Mouse (Mus musculus) kidney, adult 11 months (tissue): ENCODE measurements around the gene Hoga1.

Experiments
- DNase-seq: peaks from one replicate; pipeline ENCODE4 v3.0.0; 2022

The Hoga1 gene

DNA sequence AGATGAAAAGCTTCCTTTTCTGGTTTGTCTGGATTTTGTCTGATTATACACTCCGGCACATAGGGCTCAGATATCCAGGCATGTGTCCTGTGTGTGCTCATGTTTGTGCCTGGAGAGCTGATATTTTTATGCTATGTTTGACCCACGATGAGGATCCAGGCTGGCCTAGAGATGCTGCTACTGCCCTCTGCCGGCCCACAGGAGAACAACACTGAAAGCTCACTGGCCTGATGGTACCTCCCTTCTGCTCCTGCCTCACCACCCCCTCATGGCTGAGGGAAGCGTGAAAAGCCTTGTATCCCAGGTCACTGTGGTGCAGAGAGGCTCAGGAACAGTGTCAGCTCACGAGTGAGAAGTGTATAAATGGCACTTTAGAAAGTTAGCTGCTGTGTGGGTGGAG lies 19.3 kb upstream of the Hoga1 start:
- peak; percentile 74 for DNase-seq

DNA sequence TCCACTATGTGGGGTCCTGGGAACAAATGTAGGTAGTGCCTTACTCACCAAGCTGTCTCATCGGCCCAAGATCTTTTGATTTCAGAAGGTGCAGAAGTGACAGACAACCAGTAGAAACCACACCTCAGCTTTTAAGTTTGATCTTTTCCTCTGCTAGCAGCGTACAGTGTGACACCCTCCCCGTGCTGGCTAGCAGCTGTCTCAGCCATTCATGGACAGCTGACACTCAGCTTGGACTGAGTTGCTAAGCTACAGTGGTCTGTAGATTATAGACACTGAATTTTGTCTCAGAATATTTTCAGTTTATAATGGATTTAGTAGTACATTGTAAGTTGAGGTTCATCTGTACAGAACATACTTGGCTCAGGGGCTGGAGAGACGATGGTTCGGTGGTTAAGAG lies 14.3 kb upstream of the Hoga1 start:
- no peak for DNase-seq

DNA sequence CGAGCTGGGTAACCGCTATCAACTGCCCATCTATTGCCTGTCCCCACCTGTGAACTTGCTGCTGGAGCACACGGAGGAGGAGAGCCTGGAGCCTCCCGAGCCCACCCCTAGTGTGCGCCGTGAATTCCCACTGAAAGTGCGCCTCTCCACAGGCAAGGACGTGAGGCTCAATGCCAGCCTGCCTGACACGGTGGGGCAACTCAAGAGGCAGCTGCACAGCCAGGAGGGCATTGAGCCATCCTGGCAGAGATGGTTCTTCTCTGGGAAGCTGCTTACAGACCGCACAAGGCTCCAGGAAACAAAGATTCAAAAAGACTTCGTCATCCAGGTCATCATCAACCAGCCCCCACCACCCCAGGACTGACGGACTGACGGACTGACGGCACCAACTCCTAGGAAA lies 11.8 kb upstream of the Hoga1 start:
- no peak for DNase-seq

- no peak for DNase-seq
Measured at GRCm38 (mm10) chr19:42034146-42034775, 11.1 kb upstream of the Hoga1 start.

- no peak for DNase-seq
Measured at GRCm38 (mm10) chr19:42034881-42035455, 10.4 kb upstream of the Hoga1 start.

DNA sequence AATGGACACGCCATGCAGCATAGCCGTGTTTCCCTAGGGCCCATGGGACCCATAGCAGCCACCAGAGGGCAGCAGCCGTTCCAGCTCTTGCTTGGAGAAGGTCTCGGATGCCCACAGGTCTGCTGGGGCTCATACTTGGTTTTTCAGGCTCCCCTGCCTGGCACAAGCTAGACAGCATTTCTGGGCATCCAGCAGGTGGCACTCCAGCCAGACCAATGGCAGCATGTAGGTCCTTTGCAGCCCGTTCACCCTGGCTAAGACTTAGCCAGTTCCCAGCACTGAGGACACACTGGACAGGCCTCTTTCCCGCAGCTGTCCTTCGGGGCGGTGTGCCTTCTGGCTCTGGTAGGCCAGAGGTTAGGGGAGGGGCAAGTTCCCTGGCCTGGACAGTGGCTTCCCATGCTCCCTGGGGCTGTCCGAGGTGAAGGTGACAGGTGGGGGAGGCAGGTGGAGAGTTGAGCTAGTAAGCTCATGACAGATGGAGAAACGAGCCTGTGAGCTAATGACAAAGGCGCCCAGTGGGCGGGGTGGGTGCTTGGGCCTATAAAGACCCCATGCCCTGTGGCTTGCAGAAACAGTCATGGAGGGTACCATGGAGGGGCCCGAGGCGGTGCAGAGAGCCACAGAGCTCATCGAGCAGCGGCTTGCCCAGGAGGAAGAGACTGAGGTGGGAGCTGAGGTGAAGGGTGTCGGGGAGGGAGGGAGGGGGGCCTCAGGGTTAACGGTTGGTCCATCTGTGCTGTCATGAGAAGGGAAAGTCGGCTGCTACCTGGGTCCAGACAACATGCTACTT lies 9.8 kb upstream of the Hoga1 start, which contains the start of gene Ankrd2:
Gene Ankrd2 (plus strand): TSS at position 545 of the 793 bp plus-strand sequence.
- DNase-seq, result peak; percentile 95

- DNase-seq, result no peak
Measured at GRCm38 (mm10) chr19:42036357-42036756, 9.1 kb upstream of the Hoga1 start.

DNA sequence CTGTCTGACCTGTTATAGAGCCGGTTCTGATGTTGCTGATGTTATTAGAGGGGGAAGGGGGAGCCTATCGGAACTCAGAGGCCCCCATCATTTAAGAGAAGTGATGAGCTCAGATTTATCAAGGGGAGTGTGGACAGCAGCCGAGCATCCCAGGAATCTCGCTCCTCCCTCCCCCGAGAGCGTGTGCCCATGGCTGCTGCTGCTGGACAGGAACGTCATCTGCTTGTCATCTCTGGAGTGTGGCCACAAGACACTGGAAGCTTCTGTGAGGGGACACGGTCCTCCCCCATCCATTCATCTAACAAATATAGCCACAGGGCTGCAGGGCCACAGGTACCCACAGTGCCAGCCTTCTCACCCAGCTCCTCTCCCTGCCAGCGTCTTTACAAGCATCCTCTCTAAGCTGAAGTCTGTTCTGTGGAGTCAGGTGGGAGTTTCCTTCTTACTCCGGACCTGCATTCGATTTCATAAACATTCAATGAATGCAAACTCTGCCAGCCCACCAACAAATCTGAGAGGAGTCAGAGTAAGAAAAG lies 8.2 kb upstream of the Hoga1 start:
- no peak for DNase-seq

DNA sequence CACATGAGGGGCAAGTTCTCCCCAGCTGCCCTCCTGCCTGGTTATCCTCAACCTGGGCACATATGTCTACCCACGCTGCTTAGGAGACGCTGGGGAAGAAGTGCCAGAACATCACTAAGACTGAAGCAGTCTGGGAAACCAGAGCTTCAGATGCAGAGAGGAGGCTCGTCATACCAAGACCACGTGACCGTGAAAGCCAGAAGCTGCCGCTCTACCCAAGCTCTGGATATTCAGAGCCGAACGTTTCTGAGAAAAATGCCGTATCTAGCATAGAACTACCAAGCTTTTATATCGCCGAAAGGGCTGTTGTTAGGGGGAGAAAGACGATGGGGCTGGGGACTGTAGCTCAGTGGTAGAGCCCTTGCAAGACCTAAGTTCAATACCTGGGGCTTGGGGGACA lies 7.1 kb upstream of the Hoga1 start:
- DNase-seq, result no peak

GRCm38 (mm10) chr19:42043988-42044387 lies 1.4 kb upstream of the Hoga1 start:
- no peak for DNase-seq

GRCm38 (mm10) chr19:42050251-42050650 lies 4.8 kb downstream of the Hoga1 start:
- DNase-seq, result no peak

DNA sequence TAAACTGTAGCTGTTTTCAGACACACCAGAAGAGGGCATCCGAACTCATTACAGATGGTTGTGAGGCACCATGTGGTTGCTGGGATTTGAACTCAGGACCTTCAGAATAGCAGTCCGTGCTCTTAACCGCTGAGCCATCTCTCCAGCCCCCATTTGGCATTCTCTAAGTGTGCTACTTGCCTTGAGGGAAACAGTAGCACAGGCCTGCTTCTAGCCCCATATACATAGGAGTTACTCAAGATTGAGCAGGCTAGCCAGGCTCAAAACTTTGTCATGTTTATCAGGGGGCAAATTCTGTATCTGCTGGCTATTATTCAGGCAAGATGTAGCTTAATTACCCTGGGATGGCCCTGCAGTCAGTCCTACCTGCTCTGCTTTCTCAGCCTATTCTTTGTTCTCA lies 5.9 kb downstream of the Hoga1 start:
- DNase-seq, result no peak

DNA sequence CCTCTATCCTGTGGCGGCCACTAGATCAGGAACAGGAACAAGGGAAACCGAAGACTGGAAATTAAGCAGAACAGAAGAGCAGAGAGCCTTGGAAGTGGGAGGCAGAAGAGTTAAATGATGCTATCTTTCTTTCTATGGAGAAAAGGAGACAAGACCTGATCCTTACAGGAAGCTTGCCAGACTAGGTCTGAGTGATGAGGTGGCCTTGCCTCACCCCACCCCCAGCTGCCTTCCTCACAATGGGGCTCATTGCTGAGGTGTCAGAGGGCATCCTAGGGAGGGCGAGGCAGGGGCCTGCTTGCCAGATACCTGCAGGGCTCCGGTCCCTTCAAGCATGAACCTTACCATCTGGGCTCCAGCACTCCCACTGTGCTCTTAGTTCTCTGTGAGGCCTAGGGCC lies 6.5 kb downstream of the Hoga1 start, which contains the start of gene 4933411K16Rik:
Gene 4933411K16Rik (plus strand): TSS at position 301 of the 400 bp plus-strand sequence.
- DNase-seq, result no peak

DNA sequence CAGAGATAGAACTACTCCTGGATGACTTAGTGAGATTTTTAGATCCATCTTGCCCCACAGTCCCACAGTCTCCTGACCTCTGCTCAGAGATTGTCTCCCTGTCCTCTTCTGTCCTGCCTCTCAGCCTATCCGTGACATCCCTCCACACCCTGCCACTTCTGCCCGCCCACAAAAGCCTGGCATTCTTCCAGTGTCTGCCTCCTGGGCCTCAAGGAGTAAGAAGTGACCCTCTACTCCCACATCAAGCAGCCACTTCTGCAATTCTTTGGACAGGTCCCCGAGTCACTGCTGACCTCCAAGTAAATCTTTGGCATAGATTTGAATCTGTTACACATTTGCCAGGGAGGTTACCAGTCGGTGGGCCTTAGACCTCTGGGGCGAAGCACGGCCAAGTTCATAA lies 8.8 kb downstream of the Hoga1 start:
- peak; percentile 92 for DNase-seq

GRCm38 (mm10) chr19:42055881-42056280 lies 10.5 kb downstream of the Hoga1 start:
- no peak for DNase-seq

DNA sequence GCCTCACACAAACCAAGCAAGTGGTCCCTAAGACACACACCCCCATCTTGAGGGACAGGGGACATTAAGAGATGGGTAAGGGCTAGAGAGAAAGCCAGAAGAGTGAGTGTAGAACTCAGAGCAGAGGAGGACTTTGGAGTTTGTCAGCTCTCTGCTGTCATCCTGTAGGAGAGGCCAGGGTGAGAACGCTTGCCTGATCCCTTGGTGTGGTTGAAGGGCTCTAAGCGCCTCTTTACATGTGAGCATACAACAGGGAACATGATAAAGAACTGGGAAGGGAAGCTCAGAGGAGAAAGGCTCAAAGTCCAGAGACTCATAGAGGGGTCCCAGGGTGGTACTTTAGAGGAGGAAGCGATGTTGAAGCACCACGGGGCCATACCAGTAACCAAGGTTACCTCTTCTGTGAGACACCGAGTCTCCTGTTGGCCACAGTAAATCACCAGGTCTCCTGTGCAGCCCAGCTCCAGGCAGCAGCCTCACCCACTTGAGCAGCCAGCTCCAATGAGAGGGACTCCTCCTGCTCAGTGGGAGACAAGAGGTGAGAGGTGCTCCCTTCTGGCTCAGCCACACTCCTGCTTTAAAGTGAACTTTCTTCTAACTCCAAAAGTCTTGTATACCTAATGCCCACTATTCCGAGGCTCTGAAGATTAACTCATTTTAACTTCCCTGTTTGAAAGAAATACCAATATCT lies 11.5 kb downstream of the Hoga1 start:
- DNase-seq, result no peak

DNA sequence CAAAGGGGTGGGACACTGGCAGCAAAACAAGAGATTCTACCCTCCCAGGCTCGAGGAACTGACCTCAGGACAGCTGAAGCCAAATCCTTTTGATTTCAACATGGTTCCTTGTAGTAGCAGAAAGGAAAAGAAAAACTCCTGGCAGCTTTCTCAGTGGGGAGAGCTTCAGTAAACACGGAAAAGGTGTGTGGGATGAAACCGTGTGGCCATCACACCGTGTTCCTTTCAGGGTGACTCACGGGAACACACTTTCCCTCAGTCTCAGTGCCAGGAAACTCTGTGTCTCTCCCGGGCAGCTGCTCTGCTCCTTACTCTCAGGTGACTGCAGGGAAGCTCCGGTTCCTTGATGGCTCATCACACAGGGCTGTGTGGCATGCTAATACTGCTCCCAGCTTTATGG lies 13.0 kb downstream of the Hoga1 start:
- no peak for DNase-seq

DNA sequence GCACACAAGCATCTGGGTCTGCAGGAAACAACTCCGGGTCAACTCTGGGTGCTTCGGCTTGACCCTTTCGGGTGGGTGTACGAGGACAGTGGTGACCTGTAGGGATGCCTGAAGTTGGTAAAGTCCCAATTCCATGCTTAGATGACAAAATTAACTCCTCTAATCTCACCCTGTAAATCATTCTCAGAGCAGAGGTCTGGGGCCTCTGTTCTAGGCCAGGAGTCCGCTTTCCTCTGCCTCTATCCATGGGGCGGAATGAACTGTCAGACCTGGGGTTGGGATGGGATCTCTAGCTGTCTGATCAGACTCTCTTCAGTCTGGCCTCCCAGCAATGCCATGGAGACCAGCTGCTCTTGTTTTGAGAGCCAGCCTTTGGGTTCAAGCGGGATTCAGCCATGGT lies 16.0 kb downstream of the Hoga1 start:
- peak; percentile 75 for DNase-seq

- DNase-seq, result no peak
Measured at GRCm38 (mm10) chr19:42068441-42069240, 23.2 kb downstream of the Hoga1 start.

DNA sequence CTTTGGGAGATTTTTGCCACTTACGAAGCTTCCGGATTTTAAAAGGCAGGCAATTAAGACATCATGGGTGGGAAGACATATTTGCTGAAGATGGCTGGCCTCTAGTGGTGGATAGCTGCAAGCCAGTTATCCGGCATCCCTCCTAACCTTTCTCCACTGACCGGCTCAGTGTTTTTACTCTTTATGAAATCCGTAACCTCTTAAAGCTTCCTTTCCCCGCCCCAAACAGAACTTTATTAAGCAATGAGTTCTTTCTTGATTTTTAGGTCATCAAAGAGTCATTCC lies 23.8 kb downstream of the Hoga1 start:
- DNase-seq, result peak; percentile 44

DNA sequence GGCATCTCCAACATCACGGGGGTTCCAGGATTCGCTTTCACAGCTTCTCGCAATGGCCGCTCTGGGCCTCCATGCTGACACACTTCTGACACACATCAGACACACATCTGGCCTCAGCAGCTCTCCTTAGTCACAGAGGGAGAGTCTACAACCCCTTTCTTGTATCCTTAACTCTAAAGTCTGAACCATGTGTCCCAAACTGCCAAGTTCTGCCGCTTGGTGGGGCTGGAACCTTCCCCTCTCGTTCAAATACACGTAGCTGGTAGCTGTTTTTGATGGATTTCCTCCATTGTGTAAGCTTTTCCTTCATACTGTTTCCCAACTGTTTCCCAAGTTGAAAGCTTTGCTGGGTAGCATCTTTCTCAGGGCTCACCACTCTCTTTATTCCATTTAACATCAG lies 25.8 kb downstream of the Hoga1 start:
- DNase-seq, result no peak

- peak; percentile 85 for DNase-seq
Measured at GRCm38 (mm10) chr19:42071886-42072608, 26.6 kb downstream of the Hoga1 start.
